ENCODE assay signal across 11 mouse cellular contexts in genomic region chr16:6091326-6092123, GRCm38 (mm10).
"Had no signal": no experiment of that assay in that cellular context is flagged by ENCODE, and none has a peak within 500 bp of the region (broad histone marks: within the 10 kb centered on the region; RNA-seq: fewer than 3 reads in every experiment).

No protein-coding gene starts in this region.

- DNase-seq: kidney, postnatal 36 days; layer of hippocampus, adult 9-11 months; layer of hippocampus, postnatal 36 days; lung, postnatal 14 days; right cerebral cortex, adult 18-20 months; right cerebral cortex, postnatal 25 days; thymus, postnatal 36 days had no signal

- ATAC-seq: liver, embryonic 12.5 days; midbrain, embryonic 13.5 days had no signal

- H3K4me1 ChIP-seq: limb, embryonic 15.5 days; midbrain, embryonic 13.5 days had no signal

- H3K27me3 ChIP-seq: limb, embryonic 15.5 days; lung, embryonic 15.5 days had no signal

- H3K4me3 ChIP-seq: limb, embryonic 15.5 days; liver, embryonic 12.5 days; lung, embryonic 15.5 days; midbrain, embryonic 13.5 days had no signal

- H3K9me3 ChIP-seq: limb, embryonic 15.5 days; liver, embryonic 12.5 days; lung, embryonic 15.5 days; midbrain, embryonic 13.5 days had no signal

- H3K36me3 ChIP-seq: limb, embryonic 15.5 days; liver, embryonic 12.5 days; lung, embryonic 15.5 days; midbrain, embryonic 13.5 days had no signal
